Mouse (Mus musculus) embryonic fibroblast, embryonic 13.5 days (primary cell): ENCODE results near the gene Rinl. TPM values are rescaled to one million over a fixed set of nuclear protein-coding genes. Genes with fewer than 3 reads are reported as not detected.
A peak's percentile ranks its signal among the peaks of the same experiment; 100 is the strongest.

Source experiments
- H3K27ac ChIP-seq: 2 replicates; pipeline ENCODE4 v1.5.1; 2012; ENCODE audit warnings: low read length, control low read depth, inconsistent platforms; ENCODE audit not compliant: insufficient read depth
- H3K4me1 ChIP-seq: 2 replicates; pipeline ENCODE4 v1.6.1; 2011; ENCODE audit warnings: low read length; ENCODE audit not compliant: control insufficient read depth, insufficient read depth
- H3K4me3 ChIP-seq: 2 replicates; pipeline ENCODE4 v1.5.1; 2011; ENCODE audit warnings: mild to moderate bottlenecking, control low read depth, low read length; ENCODE audit not compliant: insufficient read depth
- CTCF ChIP-seq: IDR thresholded peaks from 2 replicates; pipeline ENCODE4 v1.5.1; 2011; ENCODE audit warnings: mild to moderate bottlenecking, control low read depth, low read length, moderate library complexity, borderline replicate concordance; ENCODE audit not compliant: insufficient read depth
- POLR2A ChIP-seq: IDR thresholded peaks from 2 replicates; pipeline ENCODE4 v1.6.1; 2011; ENCODE audit warnings: low read depth, mild to moderate bottlenecking, control low read depth, low read length, moderate library complexity
- polyA plus RNA-seq: library from polyadenylated mRNA; stranded (reverse); fragments of >200 nt; gene quantifications from 2 replicates; pipeline ENCODE4 v1.2.4, GENCODE M21; 2011; ENCODE audit warnings: low read depth; ENCODE audit not compliant: missing spikeins, insufficient read length

Rinl gene
- polyA plus RNA-seq, 1 experiment: 0.77 TPM

DNA sequence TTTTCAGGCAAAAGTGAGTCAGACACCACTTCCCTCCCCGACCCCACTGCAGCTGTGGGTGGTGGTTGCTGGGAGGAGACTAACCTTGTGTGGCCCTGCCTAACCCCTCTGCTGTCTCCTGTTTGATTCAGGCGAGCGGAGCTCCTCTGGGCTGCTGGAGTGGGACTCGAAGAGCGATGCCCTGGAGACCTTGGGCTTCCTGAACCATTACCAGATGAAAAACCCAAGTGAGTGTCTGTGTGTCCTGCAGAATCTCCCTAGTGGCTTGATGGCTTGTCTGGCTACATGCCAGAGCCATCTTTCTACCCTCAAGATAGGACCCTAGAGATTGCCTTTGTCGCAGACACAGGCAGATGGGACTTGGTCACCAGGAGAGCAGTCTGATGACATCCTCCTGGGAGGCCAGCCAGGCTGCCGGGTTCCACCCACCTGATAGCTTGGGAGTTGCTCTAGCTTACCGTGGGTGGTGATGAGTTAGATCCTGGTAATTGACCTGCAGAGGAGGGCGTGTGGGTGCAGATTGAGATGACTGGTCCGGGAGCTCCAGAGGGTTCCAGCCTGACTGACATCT is 32.6 kb downstream of the Rinl start:
- no peak overlapping the region for H3K4me3 ChIP-seq
- H3K4me1 ChIP-seq: peaks cover 29% of the 10 kb centered on the region
- peak overlapping the region; percentile 78 for H3K27ac ChIP-seq
- no peak for TF ChIP-seq CTCF
- no peak for TF ChIP-seq POLR2A

- TF ChIP-seq CTCF (no peak), POLR2A (no peak)
- Histone ChIP-seq H3K4me3 (no peak overlapping the region), H3K4me1 (peaks cover 26% of the 10 kb centered on the region), H3K27ac (no peak overlapping the region)
These were observed 33.8 kb downstream of the Rinl start for GRCm38 (mm10) chr7:28822556-28822955.

DNA sequence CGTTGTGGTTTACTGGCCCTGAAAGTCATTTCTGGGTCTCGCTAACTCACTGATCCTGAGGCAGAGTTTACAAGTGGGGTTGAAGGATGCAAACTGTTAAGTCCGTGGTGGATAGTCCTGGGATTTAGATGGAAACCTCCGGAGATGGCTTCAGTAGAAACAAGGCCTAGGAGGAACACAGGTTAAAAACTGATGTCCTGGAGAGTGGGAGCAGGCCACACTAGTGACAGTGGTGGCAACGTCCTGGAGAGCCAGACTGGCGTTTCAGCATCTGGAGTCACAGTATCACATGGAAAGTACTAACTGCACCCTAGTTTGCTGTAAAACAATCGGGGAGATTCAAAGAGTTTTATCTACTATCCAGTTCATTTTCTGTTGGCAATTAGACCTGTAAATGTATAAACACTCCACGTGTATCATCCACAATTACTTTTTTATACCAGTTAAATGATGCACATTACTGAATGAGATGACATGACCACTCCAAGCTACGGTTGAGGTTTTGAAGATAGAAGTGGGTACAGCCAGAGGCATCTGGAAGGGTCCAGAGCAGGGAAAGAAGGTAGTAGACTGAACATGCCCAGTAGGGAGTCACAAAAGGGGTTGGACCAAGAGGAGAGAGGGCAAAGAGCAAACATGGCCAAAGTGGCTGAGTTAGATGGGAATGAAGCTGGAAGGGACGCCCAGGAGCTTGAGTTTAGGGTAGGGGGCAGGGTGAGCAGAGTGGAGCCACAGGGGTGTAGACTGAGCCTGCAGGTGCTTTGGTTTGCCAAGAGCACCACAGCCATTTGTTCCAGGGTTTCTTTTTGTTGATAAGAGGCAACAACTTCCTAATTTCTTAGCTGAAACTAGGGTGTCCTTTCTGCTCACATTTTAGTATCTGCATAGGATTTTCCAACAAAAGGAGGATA is 34.5 kb downstream of the Rinl start:
- peaks cover 26% of the 10 kb centered on the region for H3K4me1 ChIP-seq
- no peak for TF ChIP-seq CTCF
- TF ChIP-seq POLR2A: 0 out of 2 replicates have a peak, but pooled peaks have one; percentile 8
- peak overlapping the region; percentile 2; the same call in 1 of the 2 replicates for H3K27ac ChIP-seq
- no peak overlapping the region for H3K4me3 ChIP-seq

DNA sequence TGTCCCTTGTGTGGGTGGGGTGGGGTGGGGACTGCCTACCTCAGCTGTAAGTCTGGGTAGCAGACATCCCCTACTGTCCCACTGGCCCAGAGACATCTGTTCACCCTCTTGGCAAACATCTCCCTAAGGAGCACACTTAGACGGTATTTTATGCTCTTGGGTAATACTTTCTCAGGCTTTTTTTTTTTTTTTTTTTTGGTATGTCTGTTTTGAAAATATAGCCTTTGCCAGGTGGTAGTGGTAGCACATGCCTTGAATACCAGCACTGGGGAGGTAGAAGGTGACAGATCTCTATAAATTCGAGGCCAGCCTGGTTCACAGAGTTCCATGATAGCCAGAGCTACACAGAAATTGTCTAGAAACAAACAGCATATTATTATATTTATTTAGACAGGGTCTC is 35.2 kb downstream of the Rinl start:
- Histone ChIP-seq H3K4me3 (no peak overlapping the region), H3K4me1 (peaks cover 24% of the 10 kb centered on the region), H3K27ac (peak overlapping the region; percentile 88; the same call in 1 of the 2 replicates)
- TF ChIP-seq POLR2A (no peak), CTCF (no peak)

- Histone ChIP-seq H3K4me1 (peaks cover 18% of the 10 kb centered on the region), H3K27ac (peak within 1 kb of the TSS; percentile 88), H3K4me3 (peak within 1 kb of the TSS; percentile 51)
- TF ChIP-seq CTCF: no peak
- peak; percentile 79 for TF ChIP-seq POLR2A
These were observed 36.3 kb downstream of the Rinl start, which contains the start of gene Ech1 for GRCm38 (mm10) chr7:28824941-28825685. Gene Ech1 (plus strand): TSS chr7:28825217.

- peak overlapping the region; percentile 84 for H3K27ac ChIP-seq
- TF ChIP-seq POLR2A (peak; percentile 36; the same call in 1 of the 2 replicates), CTCF (no peak)
These were observed 37.1 kb downstream of the Rinl start for GRCm38 (mm10) chr7:28825686-28826401.

GRCm38 (mm10) chr7:28826402-28826772 is 37.6 kb downstream of the Rinl start:
- no peak overlapping the region for H3K4me3 ChIP-seq
- no peak for TF ChIP-seq POLR2A
- TF ChIP-seq CTCF: no peak
- H3K4me1 ChIP-seq: peaks cover 9% of the 10 kb centered on the region; the same call in 1 of the 2 replicates
- peak overlapping the region; percentile 84; the same call in 1 of the 2 replicates for H3K27ac ChIP-seq

More at GRCm38 (mm10) chr7:28825686-28826401, 37.1 kb downstream of the Rinl start:
- H3K4me3 ChIP-seq: peak overlapping the region; percentile 51
- peaks cover 11% of the 10 kb centered on the region for H3K4me1 ChIP-seq

GRCm38 (mm10) chr7:28827338-28827737 is 38.6 kb downstream of the Rinl start:
- TF ChIP-seq CTCF (no peak), POLR2A (no peak)
- Histone ChIP-seq H3K27ac (no peak overlapping the region), H3K4me1 (peaks cover 6% of the 10 kb centered on the region; the same call in 1 of the 2 replicates), H3K4me3 (no peak overlapping the region)

DNA sequence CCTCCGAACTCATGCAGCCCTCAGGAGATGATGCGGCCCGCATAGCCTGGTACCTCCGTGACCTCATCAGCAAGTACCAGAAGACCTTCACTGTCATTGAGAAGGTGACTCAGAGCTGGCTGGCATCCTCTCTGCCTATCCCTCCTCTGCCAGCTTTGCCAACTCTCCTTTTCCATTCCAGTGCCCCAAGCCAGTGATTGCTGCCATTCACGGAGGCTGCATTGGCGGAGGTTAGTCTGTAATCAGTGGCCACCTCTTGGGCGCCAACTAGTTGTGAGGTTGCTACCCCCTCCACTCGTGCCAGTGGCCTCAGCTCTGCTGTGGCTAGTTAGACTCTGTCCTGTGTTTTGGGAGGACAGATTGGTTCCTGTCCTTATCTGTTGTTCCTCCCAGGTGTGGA is 41.1 kb downstream of the Rinl start:
- no peak overlapping the region for H3K4me3 ChIP-seq
- no peak for TF ChIP-seq CTCF
- no peak for TF ChIP-seq POLR2A
- peaks cover 4% of the 10 kb centered on the region; the same call in 1 of the 2 replicates for H3K4me1 ChIP-seq
- no peak overlapping the region for H3K27ac ChIP-seq
